Mouse (Mus musculus) heart, postnatal 0 days (tissue): ENCODE data around the gene Pitpnb.

Experiments used
- CTCF ChIP-seq: IDR thresholded peaks from 2 replicates; pipeline ENCODE4 v1.5.1; 2016; ENCODE audit warnings: antibody characterized with exemption, control low read depth, low read depth
- EP300 ChIP-seq: IDR thresholded peaks from 2 replicates; pipeline ENCODE4 v1.6.1; 2016; ENCODE audit warnings: antibody characterized with exemption, low read depth

- TF ChIP-seq CTCF (no peak), EP300 (no peak)
These were observed 46.0 kb upstream of the Pitpnb start for GRCm38 (mm10) chr5:111284420-111285175.
